Mouse (Mus musculus): ENCODE measurements at regions not wholly inside any gene's neighbourhood (a gene's known extent, or its start where the extent isn't known, plus 50 kb on each side); places are given as distances from the start of the nearest gene placed in this dataset.

- no peaks in the 10 kb centered on the region for H3K4me1 ChIP-seq (replicated peaks; ENCODE audit: control insufficient read depth, insufficient read depth)
- ATAC-seq (ENCODE audit: low FRiP score, low TSS enrichment), result no peak
- no peak overlapping the region for H3K27ac ChIP-seq (replicated peaks)
- H3K9me3 ChIP-seq (ENCODE audit: control insufficient read depth, low read length), result no peaks in the 10 kb centered on the region
- TF ChIP-seq CTCF (IDR thresholded peaks at IDR 0.05; ENCODE audit: low read depth) (no peak), EP300 (optimal IDR thresholded peaks at IDR 0.05) (no peak)
- H3K36me3 ChIP-seq (ENCODE audit: control insufficient read depth, insufficient read depth, low read length), result no peaks in the 10 kb centered on the region
- DNase-seq (ENCODE audit: low spot score), result no peak
- H3K27me3 ChIP-seq (ENCODE audit: control insufficient read depth, insufficient read depth, low read length), result no peaks in the 10 kb centered on the region
- no peak overlapping the region for H3K9ac ChIP-seq (ENCODE audit: low read length)
- 57% methylated on average over 3 of the region's 3 CpGs for WGBS
- H3K4me2 ChIP-seq (replicated peaks; ENCODE audit: low read depth), result no peak overlapping the region
- H3K4me3 ChIP-seq (ENCODE audit: low read depth, low read length), result no peak overlapping the region
These were observed 98.4 kb upstream of the 4930412O13Rik start for GRCm38 (mm10) chr2:9782698-9783097.

GRCm38 (mm10) chr2:9791970-9792369 lies 89.1 kb upstream of the 4930412O13Rik start:
- no peaks in the 10 kb centered on the region for H3K27me3 ChIP-seq (ENCODE audit: control insufficient read depth, insufficient read depth, low read length)
- DNase-seq (ENCODE audit: low spot score), result no peak
- no peaks in the 10 kb centered on the region for H3K9me3 ChIP-seq (ENCODE audit: control insufficient read depth, low read length)
- WGBS, result 69% methylated on average over 1 of the region's 1 CpGs
- H3K27ac ChIP-seq (replicated peaks), result no peak overlapping the region
- H3K4me3 ChIP-seq (ENCODE audit: low read depth, low read length), result no peak overlapping the region
- H3K4me2 ChIP-seq (replicated peaks; ENCODE audit: low read depth), result no peak overlapping the region
- no peak overlapping the region for H3K9ac ChIP-seq (ENCODE audit: low read length)
- no peaks in the 10 kb centered on the region for H3K36me3 ChIP-seq (ENCODE audit: control insufficient read depth, insufficient read depth, low read length)
- no peak for TF ChIP-seq CTCF (IDR thresholded peaks at IDR 0.05; ENCODE audit: low read depth)
- no peak for TF ChIP-seq EP300 (optimal IDR thresholded peaks at IDR 0.05)
- H3K4me1 ChIP-seq (replicated peaks; ENCODE audit: control insufficient read depth, insufficient read depth), result no peaks in the 10 kb centered on the region
- ATAC-seq (ENCODE audit: low FRiP score, low TSS enrichment), result no peak

GRCm38 (mm10) chr2:9792381-9792780 lies 88.7 kb upstream of the 4930412O13Rik start:
- no peak for ATAC-seq (ENCODE audit: low FRiP score, low TSS enrichment)
- TF ChIP-seq CTCF (IDR thresholded peaks at IDR 0.05; ENCODE audit: low read depth) (no peak), EP300 (optimal IDR thresholded peaks at IDR 0.05) (no peak)
- Histone ChIP-seq H3K4me1 (replicated peaks; ENCODE audit: control insufficient read depth, insufficient read depth) (no peaks in the 10 kb centered on the region), H3K9me3 (ENCODE audit: control insufficient read depth, low read length) (no peaks in the 10 kb centered on the region), H3K27ac (replicated peaks) (no peak overlapping the region), H3K36me3 (ENCODE audit: control insufficient read depth, insufficient read depth, low read length) (no peaks in the 10 kb centered on the region), H3K27me3 (ENCODE audit: control insufficient read depth, insufficient read depth, low read length) (no peaks in the 10 kb centered on the region), H3K9ac (ENCODE audit: low read length) (no peak overlapping the region), H3K4me2 (replicated peaks; ENCODE audit: low read depth) (no peak overlapping the region), H3K4me3 (ENCODE audit: low read depth, low read length) (no peak overlapping the region)
- WGBS, result 75% methylated on average over 1 of the region's 1 CpGs
- no peak for DNase-seq (ENCODE audit: low spot score)

GRCm38 (mm10) chr2:9795401-9795800 lies 85.7 kb upstream of the 4930412O13Rik start:
- WGBS, result 63% methylated on average over 4 of the region's 4 CpGs
- DNase-seq (ENCODE audit: low spot score) (no peak), ATAC-seq (ENCODE audit: low FRiP score, low TSS enrichment) (no peak)

GRCm38 (mm10) chr2:9801484-9801883 lies 79.6 kb upstream of the 4930412O13Rik start:
- TF ChIP-seq CTCF (IDR thresholded peaks at IDR 0.05; ENCODE audit: low read depth) (no peak), EP300 (optimal IDR thresholded peaks at IDR 0.05) (no peak)
- DNase-seq (ENCODE audit: low spot score) (peak; percentile 4), ATAC-seq (ENCODE audit: low FRiP score, low TSS enrichment) (no peak)
- Histone ChIP-seq H3K27me3 (ENCODE audit: control insufficient read depth, insufficient read depth, low read length) (no peaks in the 10 kb centered on the region), H3K4me2 (replicated peaks; ENCODE audit: low read depth) (no peak overlapping the region), H3K36me3 (ENCODE audit: control insufficient read depth, insufficient read depth, low read length) (no peaks in the 10 kb centered on the region), H3K9ac (ENCODE audit: low read length) (no peak overlapping the region), H3K9me3 (ENCODE audit: control insufficient read depth, low read length) (no peaks in the 10 kb centered on the region), H3K27ac (replicated peaks) (no peak overlapping the region), H3K4me1 (replicated peaks; ENCODE audit: control insufficient read depth, insufficient read depth) (no peaks in the 10 kb centered on the region), H3K4me3 (ENCODE audit: low read depth, low read length) (no peak overlapping the region)
- 76% methylated on average over 8 of the region's 8 CpGs for WGBS

More at GRCm38 (mm10) chr2:9795401-9795800, 85.7 kb upstream of the 4930412O13Rik start:
- H3K36me3 ChIP-seq (ENCODE audit: control insufficient read depth, insufficient read depth, low read length), result no peaks in the 10 kb centered on the region
- H3K4me2 ChIP-seq (replicated peaks; ENCODE audit: low read depth), result no peak overlapping the region
- no peaks in the 10 kb centered on the region for H3K9me3 ChIP-seq (ENCODE audit: control insufficient read depth, low read length)
- H3K27ac ChIP-seq (replicated peaks), result no peak overlapping the region
- H3K9ac ChIP-seq (ENCODE audit: low read length), result no peak overlapping the region
- TF ChIP-seq EP300 (optimal IDR thresholded peaks at IDR 0.05), result no peak
- no peak for TF ChIP-seq CTCF (IDR thresholded peaks at IDR 0.05; ENCODE audit: low read depth)
- no peak overlapping the region for H3K4me3 ChIP-seq (ENCODE audit: low read depth, low read length)
- no peaks in the 10 kb centered on the region for H3K27me3 ChIP-seq (ENCODE audit: control insufficient read depth, insufficient read depth, low read length)
- no peaks in the 10 kb centered on the region for H3K4me1 ChIP-seq (replicated peaks; ENCODE audit: control insufficient read depth, insufficient read depth)

GRCm38 (mm10) chr2:9804306-9804705 lies 76.7 kb upstream of the 4930412O13Rik start:
- no peak overlapping the region for H3K27ac ChIP-seq (replicated peaks)
- H3K27me3 ChIP-seq (ENCODE audit: control insufficient read depth, insufficient read depth, low read length), result no peaks in the 10 kb centered on the region
- no peak overlapping the region for H3K4me2 ChIP-seq (replicated peaks; ENCODE audit: low read depth)
- no peak for DNase-seq (ENCODE audit: low spot score)
- WGBS, result 34% methylated on average over 3 of the region's 3 CpGs
- no peak overlapping the region for H3K4me3 ChIP-seq (ENCODE audit: low read depth, low read length)
- no peaks in the 10 kb centered on the region for H3K36me3 ChIP-seq (ENCODE audit: control insufficient read depth, insufficient read depth, low read length)
- TF ChIP-seq EP300 (optimal IDR thresholded peaks at IDR 0.05) (no peak), CTCF (IDR thresholded peaks at IDR 0.05; ENCODE audit: low read depth) (no peak)
- H3K9ac ChIP-seq (ENCODE audit: low read length), result no peak overlapping the region
- no peaks in the 10 kb centered on the region for H3K9me3 ChIP-seq (ENCODE audit: control insufficient read depth, low read length)
- no peaks in the 10 kb centered on the region for H3K4me1 ChIP-seq (replicated peaks; ENCODE audit: control insufficient read depth, insufficient read depth)
- ATAC-seq (ENCODE audit: low FRiP score, low TSS enrichment), result no peak

Data from stomach, postnatal 0 days (tissue).